Mouse (Mus musculus) liver, embryonic 15.5 days (tissue): Measurements from ENCODE around the gene Ptpra. TPM values are rescaled to one million over a fixed set of nuclear protein-coding genes. Genes with fewer than 3 reads are reported as not detected.
A peak's percentile ranks its signal among the peaks of the same experiment; 100 is the strongest.

Experiments
- ATAC-seq: fragments of 200-750 bp; cut with Nextera tagmentation; 2 replicates; pipeline ENCODE4 v1.8.0; 2017; ENCODE audit warnings: moderate number of reproducible peaks, mild to moderate bottlenecking, moderate library complexity; ENCODE audit not compliant: insufficient read depth
- H3K27ac ChIP-seq: fragments of 300-500 bp; sonication (generic); replicated peaks from 2 replicates; pipeline ENCODE4 v1.5.1; 2015; ENCODE audit warnings: mild to moderate bottlenecking, inconsistent platforms
- H3K27me3 ChIP-seq: fragments of 300-500 bp; sonication (generic); 2 replicates; pipeline ENCODE4 v1.6.1; 2015; ENCODE audit warnings: mild to moderate bottlenecking, inconsistent platforms
- H3K36me3 ChIP-seq: fragments of 300-500 bp; sonication (generic); replicated peaks from 2 replicates; pipeline ENCODE4 v1.6.1; 2015; ENCODE audit warnings: moderate library complexity, mild to moderate bottlenecking, inconsistent platforms
- H3K4me1 ChIP-seq: fragments of 300-500 bp; sonication (generic); replicated peaks from 2 replicates; pipeline ENCODE4 v1.6.1; 2015; ENCODE audit warnings: inconsistent platforms
- H3K4me2 ChIP-seq: fragments of 300-500 bp; sonication (generic); 2 replicates; pipeline ENCODE4 v1.6.1; 2015; ENCODE audit warnings: moderate library complexity, mild to moderate bottlenecking, inconsistent platforms
- H3K4me3 ChIP-seq: fragments of 300-500 bp; sonication (generic); replicated peaks from 2 replicates; pipeline ENCODE4 v1.5.1; 2015; ENCODE audit warnings: mild to moderate bottlenecking, inconsistent platforms
- H3K9ac ChIP-seq: fragments of 300-500 bp; sonication (generic); 2 replicates; pipeline ENCODE4 v1.6.1; 2015; ENCODE audit warnings: moderate library complexity, mild to moderate bottlenecking, inconsistent platforms
- H3K9me3 ChIP-seq: fragments of 300-500 bp; sonication (generic); replicated peaks from 2 replicates; pipeline ENCODE4 v1.6.1; 2016; ENCODE audit warnings: inconsistent platforms
- WGBS: fragments of 180-500 bp; shearing (Covaris S2); methylation state at CpG from one replicate; pipeline ENCODE4 v1.1.7; 2015; ENCODE audit warnings: mixed read lengths; ENCODE audit not compliant: insufficient replicate concordance; 5-methylcytosine and 5-hydroxymethylcytosine counted together
- polyA plus RNA-seq: library from polyadenylated mRNA; unstranded; fragments of >200 nt; fragmentation: Nextera tagmentation; extraction: Ambion mirVana; gene quantifications from 2 replicates; pipeline ENCODE4 v1.2.1, GENCODE M21; 2015

Ptpra gene
- polyA plus RNA-seq, 1 experiment from 2014 or later = 30.0 TPM

DNA sequence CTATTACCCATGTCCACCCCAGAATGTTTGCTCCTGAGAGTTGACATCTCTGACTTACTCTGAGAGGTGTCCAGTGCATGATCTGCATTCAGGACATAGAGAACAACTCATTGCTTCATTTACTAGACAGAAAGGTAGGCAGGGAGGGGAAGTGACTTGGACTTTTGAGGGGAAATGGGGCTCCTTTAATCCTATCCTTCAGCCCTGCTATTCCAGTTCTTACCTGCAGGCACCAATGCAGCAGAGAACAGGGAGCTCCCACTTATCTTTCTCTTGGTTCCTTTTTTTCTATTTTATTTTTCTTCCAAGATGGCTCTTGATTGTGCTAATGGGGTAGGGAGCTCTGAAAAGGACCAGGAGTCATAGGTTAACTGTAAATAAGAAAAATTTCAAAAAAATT is 1.6 kb upstream of the Ptpra start:
- peaks cover 13% of the 10 kb centered on the region for H3K36me3 ChIP-seq
- no peaks in the 10 kb centered on the region for H3K9me3 ChIP-seq
- peaks cover 20% of the 10 kb centered on the region for H3K27me3 ChIP-seq
- H3K4me2 ChIP-seq = no peak overlapping the region
- peaks cover 39% of the 10 kb centered on the region for H3K4me1 ChIP-seq
- no peak for ATAC-seq
- H3K27ac ChIP-seq = no peak overlapping the region
- H3K9ac ChIP-seq = no peak overlapping the region
- H3K4me3 ChIP-seq = no peak overlapping the region

DNA sequence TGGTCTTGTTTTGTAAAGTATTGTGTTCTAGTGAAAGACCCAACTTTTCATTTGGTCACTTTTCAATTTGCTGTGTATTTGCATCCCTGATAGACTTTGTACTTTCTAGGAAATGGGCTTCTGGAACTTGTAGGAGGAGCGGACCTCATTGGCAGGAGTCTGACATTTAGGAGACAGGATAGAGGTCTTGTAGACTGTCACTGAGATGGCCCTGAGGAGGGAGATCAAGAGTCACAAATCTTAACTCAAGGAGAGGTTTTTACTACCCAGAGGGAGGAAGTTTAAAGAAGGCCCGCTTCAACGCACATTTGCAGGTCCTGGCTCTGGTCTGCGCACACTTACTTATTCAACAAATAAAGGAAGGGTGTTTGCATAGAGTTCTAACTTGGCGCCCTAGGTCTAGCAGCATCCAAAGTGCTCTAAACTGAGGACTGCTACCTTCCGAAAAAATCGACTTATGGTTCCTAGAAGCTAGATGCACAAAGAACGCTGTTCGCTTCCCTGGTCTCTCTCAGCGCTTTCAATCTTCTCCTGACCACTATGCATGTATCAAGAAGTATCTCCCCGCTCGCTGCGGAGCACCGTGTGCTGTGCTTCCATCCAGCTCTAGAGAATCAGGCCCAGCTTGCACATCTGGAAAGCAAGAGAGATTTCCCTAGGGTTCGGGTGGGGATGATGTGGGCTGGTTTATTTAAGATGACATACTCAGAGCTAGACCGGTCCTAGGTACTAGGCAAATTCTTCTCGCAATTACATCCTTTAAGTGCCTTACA is 871 bp upstream of the Ptpra start:
- H3K27me3 ChIP-seq = peaks cover 20% of the 10 kb centered on the region
- H3K9me3 ChIP-seq = no peaks in the 10 kb centered on the region
- peak overlapping the region; percentile 91 for H3K9ac ChIP-seq
- peaks cover 43% of the 10 kb centered on the region for H3K4me1 ChIP-seq
- no peak overlapping the region for H3K27ac ChIP-seq
- H3K4me3 ChIP-seq = peak overlapping the region; percentile 94
- WGBS = 7% methylated on average over 17 of the region's 17 CpGs
- ATAC-seq = no peak
- H3K4me2 ChIP-seq = peak overlapping the region; percentile 96
- H3K36me3 ChIP-seq = peaks cover 8% of the 10 kb centered on the region; the same call in 1 of the 2 replicates

DNA sequence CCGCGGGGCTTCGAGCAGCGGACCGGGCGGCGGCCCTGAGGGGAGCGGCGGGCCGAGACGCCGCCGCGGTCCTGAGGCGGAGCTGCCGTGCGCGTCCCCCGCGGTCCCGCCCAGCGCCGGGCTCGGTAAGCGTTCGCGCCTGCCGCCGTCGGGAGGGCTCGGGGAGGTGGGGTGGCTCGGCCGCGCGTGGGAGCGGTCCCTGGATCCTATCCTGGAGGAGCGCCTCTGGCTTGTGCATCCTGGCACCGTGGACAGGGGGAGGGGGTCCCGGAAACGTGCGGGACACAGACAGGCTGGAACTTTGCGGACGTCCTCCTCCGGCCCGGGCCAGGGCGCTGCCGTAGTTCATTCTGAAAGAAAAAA is 337 bp downstream of the Ptpra start:
- H3K9ac ChIP-seq = peak overlapping the region; percentile 91
- peaks cover 52% of the 10 kb centered on the region for H3K4me1 ChIP-seq
- WGBS = under 1% methylated on average over 47 of the region's 47 CpGs
- peaks cover 20% of the 10 kb centered on the region for H3K27me3 ChIP-seq
- peak; percentile 95 for ATAC-seq
- H3K4me3 ChIP-seq = peak overlapping the region; percentile 94
- no peaks in the 10 kb centered on the region for H3K36me3 ChIP-seq
- H3K27ac ChIP-seq = peak overlapping the region; percentile 90
- H3K4me2 ChIP-seq = peak overlapping the region; percentile 96
- no peaks in the 10 kb centered on the region for H3K9me3 ChIP-seq

DNA sequence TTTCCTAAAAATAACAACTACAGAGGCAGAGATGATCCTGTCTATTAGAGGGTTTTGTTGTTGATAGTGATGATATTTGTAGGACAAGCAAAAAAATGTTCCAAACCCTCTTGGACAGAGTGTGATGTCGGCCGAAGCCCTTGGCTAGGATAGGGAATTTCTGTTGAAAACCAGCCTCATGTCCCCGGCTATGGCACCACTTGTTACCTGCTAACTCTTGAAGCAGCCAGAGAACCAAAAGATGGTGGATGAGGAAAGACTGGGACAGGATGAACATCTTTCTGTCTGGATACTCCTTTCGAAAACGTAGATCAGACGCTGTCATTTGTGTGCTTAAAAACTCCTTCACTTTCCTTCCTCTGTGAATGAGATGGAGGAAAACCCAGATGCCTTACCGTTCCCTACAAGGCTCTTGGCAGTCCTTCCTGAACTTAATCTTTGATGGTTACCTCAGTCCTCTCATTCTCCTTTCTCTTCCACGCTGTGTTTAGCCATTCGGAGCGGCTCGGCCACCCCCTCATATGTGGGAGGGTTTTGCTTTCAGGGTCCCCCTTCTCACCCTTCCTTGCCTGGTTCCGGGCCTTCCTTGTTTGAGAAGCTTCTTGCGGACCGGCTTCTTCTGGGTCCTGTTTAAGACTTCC is 1.1 kb downstream of the Ptpra start:
- no peaks in the 10 kb centered on the region for H3K9me3 ChIP-seq
- H3K27ac ChIP-seq = no peak overlapping the region
- H3K4me3 ChIP-seq = peak overlapping the region; percentile 94
- no peak for ATAC-seq
- H3K4me1 ChIP-seq = peaks cover 56% of the 10 kb centered on the region
- peaks cover 20% of the 10 kb centered on the region for H3K27me3 ChIP-seq
- H3K36me3 ChIP-seq = no peaks in the 10 kb centered on the region
- H3K4me2 ChIP-seq = peak overlapping the region; percentile 96
- WGBS = 72% methylated on average over 14 of the region's 14 CpGs
- H3K9ac ChIP-seq = peak overlapping the region; percentile 91

DNA sequence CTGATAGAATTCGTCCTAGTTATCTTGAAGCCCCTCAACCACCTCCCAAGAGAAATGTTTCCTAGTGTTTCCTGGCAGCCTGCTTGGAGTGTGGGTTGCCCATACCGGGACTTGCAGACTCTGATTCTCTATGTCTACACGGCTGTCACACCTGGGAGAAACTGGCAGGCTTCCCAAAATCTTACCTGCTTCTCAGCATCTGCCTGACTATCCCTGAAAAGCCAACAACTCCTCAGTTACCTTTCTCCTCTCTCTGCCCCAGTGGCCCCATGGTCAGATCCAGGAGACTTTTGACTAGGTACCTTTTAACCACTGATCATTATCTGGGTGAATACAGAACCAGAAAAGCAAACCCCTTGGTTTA is 1.6 kb downstream of the Ptpra start:
- no peaks in the 10 kb centered on the region for H3K9me3 ChIP-seq
- peaks cover 20% of the 10 kb centered on the region for H3K27me3 ChIP-seq
- no peak overlapping the region for H3K27ac ChIP-seq
- ATAC-seq = no peak
- WGBS = 64% methylated on average over 3 of the region's 3 CpGs
- H3K36me3 ChIP-seq = no peaks in the 10 kb centered on the region
- no peak overlapping the region for H3K9ac ChIP-seq
- peak overlapping the region; percentile 94 for H3K4me3 ChIP-seq
- H3K4me1 ChIP-seq = peaks cover 56% of the 10 kb centered on the region
- H3K4me2 ChIP-seq = peak overlapping the region; percentile 96

DNA sequence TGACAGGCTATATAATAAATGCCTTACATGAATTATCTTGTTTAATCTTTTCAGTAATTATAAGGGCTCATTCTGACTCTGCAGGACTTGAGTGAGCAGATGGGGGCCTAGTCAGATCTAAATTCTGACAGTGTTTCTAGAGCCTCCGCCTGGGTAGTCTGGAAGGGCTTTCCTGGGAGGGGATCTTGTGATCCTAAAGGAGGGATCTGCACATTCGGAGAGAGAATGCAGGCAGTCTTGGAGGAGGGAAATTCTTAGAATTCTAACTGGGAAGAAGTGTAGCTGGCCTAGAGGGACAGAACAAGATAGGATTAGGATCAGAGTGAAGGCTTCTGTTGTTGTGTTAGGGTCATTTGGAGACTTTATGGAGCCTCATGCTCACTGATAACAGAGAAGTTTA is 2.2 kb downstream of the Ptpra start:
- Histone ChIP-seq H3K9ac (0 out of 2 replicates have a peak overlapping the region, but pooled peaks have one; percentile 2), H3K27me3 (peaks cover 20% of the 10 kb centered on the region), H3K4me1 (peaks cover 56% of the 10 kb centered on the region), H3K27ac (0 out of 2 replicates have a peak overlapping the region, but pooled peaks have one; percentile 10), H3K4me2 (no peak overlapping the region), H3K4me3 (no peak overlapping the region), H3K36me3 (no peaks in the 10 kb centered on the region), H3K9me3 (no peaks in the 10 kb centered on the region)
- WGBS = 48% methylated on average over 2 of the region's 2 CpGs
- ATAC-seq = no peak

DNA sequence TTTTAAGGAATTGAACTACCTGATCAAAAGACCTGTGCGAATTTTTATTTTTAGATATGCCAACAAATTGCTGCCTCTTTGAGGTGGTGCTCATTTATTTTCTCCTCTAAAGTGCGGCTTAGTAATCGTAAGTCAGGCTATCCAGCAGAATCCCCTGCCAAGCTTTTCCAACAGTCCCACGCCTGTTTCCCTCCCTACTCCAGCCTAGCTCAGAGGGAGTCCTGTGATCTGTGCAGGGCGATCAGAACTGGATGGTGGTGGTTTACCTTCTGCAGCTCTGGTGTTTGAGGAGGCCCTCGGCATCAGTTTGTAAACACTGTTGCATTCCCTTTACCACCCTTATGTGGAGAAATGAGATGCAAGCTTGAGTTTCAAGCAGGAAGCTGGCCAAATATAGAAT is 3.3 kb downstream of the Ptpra start:
- Histone ChIP-seq H3K9me3 (no peaks in the 10 kb centered on the region), H3K4me3 (no peak overlapping the region), H3K4me1 (peaks cover 56% of the 10 kb centered on the region), H3K9ac (no peak overlapping the region), H3K36me3 (no peaks in the 10 kb centered on the region), H3K4me2 (no peak overlapping the region), H3K27me3 (peaks cover 15% of the 10 kb centered on the region), H3K27ac (no peak overlapping the region)
- WGBS = 72% methylated on average over 6 of the region's 6 CpGs
- ATAC-seq = no peak

DNA sequence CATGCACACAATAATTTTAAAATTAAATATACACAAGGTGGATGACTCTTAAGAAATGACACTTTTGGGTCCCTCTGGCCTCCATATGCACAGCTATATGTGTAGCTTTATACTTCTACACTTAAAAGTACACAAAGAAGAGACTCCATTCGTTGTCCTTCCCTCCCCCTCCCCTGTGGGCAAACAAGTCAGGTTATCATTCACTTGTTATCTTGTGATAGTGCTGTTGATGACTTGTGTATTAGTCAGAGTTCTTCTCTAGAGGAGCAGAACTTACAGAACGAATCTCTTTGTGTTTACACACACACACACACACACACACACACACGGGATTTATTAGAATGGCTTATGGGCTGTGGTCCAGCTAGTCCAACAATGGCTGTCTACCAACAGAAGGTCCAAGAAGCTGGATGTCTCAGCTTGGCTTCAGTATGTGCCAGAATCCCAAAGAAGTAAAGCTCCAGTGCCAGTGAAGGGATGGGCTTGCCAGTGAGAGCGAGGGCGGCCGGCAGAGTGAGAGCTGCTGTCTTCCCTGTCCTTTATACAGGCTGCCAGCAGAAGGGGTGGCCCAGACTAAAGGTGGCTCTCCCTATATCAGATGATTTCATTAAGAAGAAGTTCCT is 4.8 kb downstream of the Ptpra start:
- Histone ChIP-seq H3K27me3 (0 out of 2 replicates have a peak, but pooled peaks cover under 1% of the 10 kb centered on the region), H3K27ac (no peak overlapping the region), H3K4me3 (no peak overlapping the region), H3K4me2 (no peak overlapping the region), H3K36me3 (no peaks in the 10 kb centered on the region), H3K9me3 (no peaks in the 10 kb centered on the region), H3K4me1 (peaks cover 45% of the 10 kb centered on the region), H3K9ac (no peak overlapping the region)
- WGBS = 56% methylated on average over 6 of the region's 6 CpGs
- ATAC-seq = no peak

DNA sequence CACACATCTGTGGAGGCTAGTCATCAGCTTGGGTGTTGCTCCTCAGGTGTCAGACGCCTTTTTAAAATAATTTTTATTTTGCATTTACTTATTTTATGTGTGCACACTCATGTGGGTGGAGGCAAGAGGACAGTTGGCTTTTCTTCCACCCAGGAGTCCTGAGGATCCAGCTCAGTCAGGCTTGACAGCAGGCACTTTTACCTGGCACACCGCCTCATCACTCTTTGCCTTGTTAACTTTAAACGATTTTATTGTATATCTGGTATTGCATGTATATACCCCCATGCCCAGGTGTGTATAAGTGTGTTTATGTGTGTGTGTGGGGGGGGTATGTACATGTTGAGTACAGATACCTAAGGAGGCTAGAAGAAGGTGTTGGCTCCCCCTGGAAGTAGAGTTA is 7.8 kb downstream of the Ptpra start:
- no peaks in the 10 kb centered on the region for H3K36me3 ChIP-seq
- no peak overlapping the region for H3K9ac ChIP-seq
- no peak for ATAC-seq

DNA sequence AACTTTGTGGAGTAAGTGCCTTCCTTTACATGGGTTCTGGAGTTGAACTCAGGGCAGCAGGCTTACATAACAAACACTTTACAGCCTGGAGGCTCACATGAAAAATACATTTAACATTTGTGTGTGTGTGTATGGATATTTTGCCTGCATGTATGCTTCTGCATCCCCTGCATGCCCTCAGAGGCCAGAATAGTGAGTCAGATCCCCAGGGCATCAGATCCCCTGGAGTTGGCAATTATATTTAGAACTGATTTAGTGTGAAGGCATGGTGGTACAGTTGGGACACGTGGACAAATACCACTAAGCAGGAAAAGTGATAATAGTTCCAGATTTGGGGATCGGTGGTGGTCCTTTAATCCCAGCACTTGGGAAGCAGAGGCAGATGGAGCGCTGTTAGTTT is 9.5 kb downstream of the Ptpra start:
- Histone ChIP-seq H3K9ac (no peak overlapping the region), H3K36me3 (no peaks in the 10 kb centered on the region), H3K9me3 (no peaks in the 10 kb centered on the region), H3K27me3 (no peaks in the 10 kb centered on the region), H3K27ac (no peak overlapping the region), H3K4me1 (peaks cover 25% of the 10 kb centered on the region), H3K4me2 (no peak overlapping the region), H3K4me3 (no peak overlapping the region)
- WGBS = 83% methylated on average over 3 of the region's 3 CpGs
- ATAC-seq = no peak

More for the DNA sequence above, 7.8 kb downstream of the Ptpra start:
- no peak overlapping the region for H3K4me3 ChIP-seq
- H3K27ac ChIP-seq = no peak overlapping the region
- H3K4me2 ChIP-seq = no peak overlapping the region
- WGBS = 63% methylated on average over 3 of the region's 3 CpGs
- H3K27me3 ChIP-seq = no peaks in the 10 kb centered on the region
- peaks cover 30% of the 10 kb centered on the region for H3K4me1 ChIP-seq
- no peaks in the 10 kb centered on the region for H3K9me3 ChIP-seq

DNA sequence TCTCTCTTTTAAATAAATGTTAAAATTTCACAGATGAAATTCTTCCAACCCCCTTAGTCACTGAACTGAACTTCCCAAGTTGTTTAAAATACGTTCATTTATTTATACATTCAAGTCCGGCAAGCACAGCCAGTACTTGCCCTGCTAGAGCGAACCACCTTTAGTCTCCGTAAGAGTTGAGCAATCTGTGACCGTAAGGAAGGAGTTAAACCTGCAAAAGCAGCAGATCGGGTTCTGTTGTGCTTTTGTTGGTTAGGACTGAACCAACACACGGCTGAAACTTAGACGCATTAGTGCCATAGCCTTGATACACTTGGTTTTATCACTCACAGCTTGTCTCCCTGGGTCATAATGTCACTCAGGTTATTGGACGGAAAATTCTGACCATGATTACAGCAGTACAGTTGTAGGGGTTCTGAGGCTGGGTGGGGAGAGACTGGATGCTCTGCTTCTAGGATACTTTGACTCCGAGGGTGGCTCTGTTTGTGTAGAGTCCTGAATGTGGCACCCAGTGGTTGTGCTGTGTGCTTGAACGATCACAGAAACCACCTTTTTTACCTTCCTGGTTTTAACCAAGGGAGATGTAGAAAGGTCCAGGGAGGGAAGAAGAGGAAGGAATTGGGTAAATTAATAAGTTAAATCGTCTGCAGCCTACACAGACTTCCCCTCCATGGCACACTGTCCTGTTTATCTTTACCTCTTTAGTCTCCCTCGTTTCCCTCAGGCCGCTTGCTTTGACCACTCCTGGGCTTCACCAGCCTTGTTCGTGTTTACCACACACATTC is 11.4 kb downstream of the Ptpra start:
- Histone ChIP-seq H3K4me3 (no peak overlapping the region), H3K9me3 (no peaks in the 10 kb centered on the region), H3K4me2 (no peak overlapping the region), H3K27ac (no peak overlapping the region), H3K9ac (no peak overlapping the region), H3K27me3 (no peaks in the 10 kb centered on the region), H3K4me1 (peaks cover 25% of the 10 kb centered on the region), H3K36me3 (no peaks in the 10 kb centered on the region)
- ATAC-seq = no peak
- WGBS = 55% methylated on average over 15 of the region's 15 CpGs
